Mouse (Mus musculus) NIH3T3 (cell line): ENCODE results near the gene Caly.
A peak's percentile ranks its signal among the peaks of the same experiment; 100 is the strongest.

Experiments used
- DNase-seq: peaks from one replicate; pipeline ENCODE4 v3.0.0-alpha.2; 2012; ENCODE audit warnings: low read depth

Caly gene

DNA sequence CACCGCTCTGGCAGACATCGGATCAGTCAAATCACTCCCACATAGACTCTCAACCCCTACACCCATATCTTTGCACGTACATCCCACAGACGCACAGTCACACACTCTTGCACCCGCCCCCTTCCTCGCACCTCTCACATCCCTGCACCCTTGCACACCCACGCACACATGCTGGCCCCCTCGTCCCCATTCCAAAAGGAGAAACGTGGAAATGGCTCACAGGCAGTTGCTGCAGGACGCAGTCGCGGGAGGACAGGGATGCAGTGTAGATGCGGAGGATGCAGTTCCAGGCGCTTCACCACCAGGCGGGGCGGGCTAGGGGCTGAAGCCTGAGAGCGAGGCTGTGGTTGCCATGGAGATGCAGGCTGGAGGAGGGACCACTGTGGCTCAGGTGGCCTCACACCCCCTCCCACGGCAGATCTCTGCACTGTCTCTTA is at the start of gene Caly:
Gene Caly, minus strand, starts transcription at position 307 of the 437 bp plus-strand sequence.
- peak; percentile 35 for DNase-seq

DNA sequence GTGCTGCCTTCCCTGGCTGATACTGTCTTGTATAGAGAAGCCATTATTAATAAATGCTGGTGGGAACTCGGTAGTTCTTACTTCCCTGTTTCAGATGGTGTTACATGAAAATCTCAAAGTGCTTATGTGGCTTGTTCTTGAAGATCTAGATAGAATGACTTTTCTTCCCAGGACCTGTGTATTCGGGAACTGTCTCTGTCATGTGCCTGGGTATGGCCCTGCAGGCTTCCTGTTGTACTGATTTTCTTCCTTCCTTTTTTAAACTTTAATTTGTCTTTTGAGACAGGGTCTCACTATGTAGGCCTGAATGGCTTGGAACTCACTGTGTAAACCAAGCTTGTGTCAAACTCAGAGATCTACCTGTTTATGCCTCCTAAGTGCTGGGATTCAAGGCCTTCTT is 45.6 kb upstream of the Caly start:
- no peak for DNase-seq

GRCm38 (mm10) chr7:140126934-140127333 is 44.6 kb upstream of the Caly start:
- DNase-seq, result no peak

DNA sequence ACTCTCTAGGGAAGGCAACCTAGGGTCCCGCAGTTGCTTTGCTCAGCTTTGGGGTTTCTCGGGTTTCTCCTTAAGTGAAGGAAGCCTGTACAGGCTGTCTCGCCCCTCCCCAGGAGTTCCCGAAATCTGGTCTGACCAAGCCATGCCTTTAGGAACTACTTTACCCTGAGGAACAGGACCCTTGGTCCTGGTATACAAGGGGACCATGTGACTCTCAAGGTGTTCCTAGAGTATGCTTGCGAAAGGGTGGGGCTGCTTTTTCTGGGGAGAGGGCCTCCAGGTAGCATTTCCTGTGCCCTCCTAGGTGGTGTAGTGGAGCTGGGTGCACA is 43.6 kb upstream of the Caly start:
- DNase-seq, result no peak

GRCm38 (mm10) chr7:140125278-140126021 is 43.1 kb upstream of the Caly start:
- peak; percentile 94 for DNase-seq

DNA sequence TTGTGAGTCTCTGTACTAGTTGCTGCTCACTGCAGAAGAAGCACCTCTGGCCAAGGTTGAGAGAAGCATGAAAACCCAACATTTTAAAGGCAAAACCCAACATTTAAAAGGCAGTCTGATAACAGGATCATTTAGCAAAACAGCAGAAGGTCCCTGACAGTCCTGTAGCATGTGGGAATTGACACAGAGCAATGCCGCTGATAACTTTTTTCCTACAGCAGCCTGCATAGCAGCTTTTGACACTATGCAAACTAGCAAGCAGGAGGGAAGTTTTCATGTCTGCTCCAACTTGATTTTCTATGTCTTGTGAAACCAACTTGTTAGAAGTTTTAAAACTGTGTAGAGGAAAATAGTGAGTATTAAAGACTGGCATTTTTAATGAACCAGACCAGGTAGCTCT is 42.0 kb upstream of the Caly start:
- no peak for DNase-seq

GRCm38 (mm10) chr7:140122765-140123164 is 40.4 kb upstream of the Caly start:
- DNase-seq, result peak; percentile 34

- DNase-seq, result peak; percentile 45
Observed at GRCm38 (mm10) chr7:140121338-140121910, 39.1 kb upstream of the Caly start.

- no peak for DNase-seq
Observed at GRCm38 (mm10) chr7:140120484-140120883, 38.1 kb upstream of the Caly start.

DNA sequence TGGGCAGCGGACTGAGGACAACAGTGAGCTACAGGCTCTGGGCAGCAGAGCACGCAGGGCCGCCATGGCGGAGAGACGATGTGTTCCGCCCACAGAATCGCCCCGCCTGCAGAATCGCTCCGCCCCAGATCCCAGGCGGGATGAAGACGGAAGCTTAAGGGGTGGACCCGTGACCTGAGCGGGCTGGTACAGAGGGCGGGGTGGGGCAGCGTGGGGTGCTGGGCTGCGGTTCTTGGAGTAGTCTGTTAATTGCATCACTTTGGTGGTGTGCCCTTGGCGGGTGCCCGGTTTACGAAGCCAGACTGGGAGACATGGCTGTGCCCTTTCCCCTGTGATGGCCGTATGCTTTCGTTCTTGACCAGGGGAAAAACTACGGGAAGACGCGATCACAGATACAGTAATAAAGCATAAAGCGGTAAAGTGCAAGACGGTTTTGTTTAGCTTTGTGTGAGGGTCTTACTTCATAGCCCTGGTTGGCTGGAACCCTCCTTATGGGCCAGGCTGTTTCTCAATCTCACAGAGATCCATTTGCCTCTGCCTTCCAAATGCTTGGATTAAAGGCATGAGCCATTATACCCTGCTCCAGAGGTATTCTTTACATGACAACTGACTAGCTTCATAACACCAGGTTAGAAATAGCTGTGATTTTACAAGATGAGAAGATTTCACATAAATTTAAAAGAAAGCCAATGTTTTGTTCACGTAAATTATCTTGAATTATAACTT is 34.1 kb upstream of the Caly start, which contains the start of gene Echs1:
Gene Echs1, minus strand, starts transcription at position 148 of the 726 bp plus-strand sequence.
- DNase-seq, result peak; percentile 92

- peak; percentile 89 for DNase-seq
Observed at GRCm38 (mm10) chr7:140115583-140116328, 33.4 kb upstream of the Caly start, which contains the start of gene Paox. TSS of gene Paox (plus strand) at chr7:140115799.

DNA sequence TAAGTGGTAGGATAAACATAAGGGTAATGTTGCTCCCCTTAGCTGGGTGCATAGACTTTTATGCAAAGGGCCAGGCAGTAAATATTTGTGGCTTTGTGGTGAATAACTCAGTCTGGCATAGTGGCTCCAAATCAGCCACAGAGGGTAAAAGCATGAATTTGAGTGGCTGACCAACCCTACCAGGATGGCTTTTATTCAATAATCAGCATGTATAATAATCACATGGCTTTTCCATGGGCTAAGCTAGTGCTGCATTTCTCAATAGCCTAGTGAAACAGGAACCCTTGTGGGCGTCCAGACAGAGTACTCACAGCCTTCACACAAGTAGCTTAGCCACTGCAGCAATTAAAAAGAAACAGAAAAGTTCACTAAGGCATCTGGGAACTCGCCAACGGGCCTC is 29.6 kb upstream of the Caly start:
- DNase-seq, result peak; percentile 19

GRCm38 (mm10) chr7:140104009-140104408 is 21.7 kb upstream of the Caly start:
- DNase-seq, result no peak

DNA sequence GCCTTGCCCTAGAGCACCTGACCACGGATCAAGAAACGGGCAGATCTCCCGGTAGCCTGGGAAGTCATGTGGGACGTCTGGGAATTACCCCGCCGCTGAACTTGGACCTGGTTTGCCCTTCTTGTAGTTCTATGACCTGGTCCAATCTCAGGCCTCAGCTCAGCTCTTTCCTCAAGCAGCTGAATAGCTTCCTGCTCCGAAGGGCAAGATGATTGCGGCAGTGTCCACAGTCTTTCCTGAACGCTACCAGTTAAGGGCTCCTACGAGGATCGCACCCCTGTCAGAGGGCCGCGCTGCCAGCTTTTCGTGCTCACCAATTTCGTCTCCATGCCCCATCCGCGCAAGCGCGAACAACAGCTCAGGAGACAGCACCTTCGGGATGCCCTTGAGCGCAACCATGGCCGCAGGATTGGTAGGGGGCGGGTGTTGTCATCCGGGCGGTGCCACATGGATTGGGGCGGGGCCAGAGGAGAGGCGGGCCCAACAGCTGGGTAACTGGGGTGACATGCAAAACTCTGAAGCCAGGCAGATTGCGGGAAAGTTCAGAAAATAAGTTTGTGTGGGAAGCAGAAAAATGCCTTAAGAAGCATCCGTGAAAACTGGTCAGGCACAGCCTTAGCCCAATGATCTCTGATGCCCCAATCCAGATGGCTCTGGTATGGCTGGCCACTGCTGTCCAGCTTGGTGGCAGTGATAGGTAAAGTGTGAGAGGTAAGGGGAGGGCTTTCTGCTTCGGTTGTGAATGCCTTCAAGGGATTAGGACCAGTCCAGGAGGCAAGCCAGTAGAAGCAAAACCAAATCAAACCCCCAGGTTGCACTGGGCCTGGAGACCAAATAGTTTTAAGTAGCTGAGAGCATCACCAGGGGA is 19.9 kb upstream of the Caly start, which contains the start of gene Fuom:
Gene Fuom, minus strand, starts transcription at position 449 of the 868 bp plus-strand sequence.
- peak; percentile 78 for DNase-seq

DNA sequence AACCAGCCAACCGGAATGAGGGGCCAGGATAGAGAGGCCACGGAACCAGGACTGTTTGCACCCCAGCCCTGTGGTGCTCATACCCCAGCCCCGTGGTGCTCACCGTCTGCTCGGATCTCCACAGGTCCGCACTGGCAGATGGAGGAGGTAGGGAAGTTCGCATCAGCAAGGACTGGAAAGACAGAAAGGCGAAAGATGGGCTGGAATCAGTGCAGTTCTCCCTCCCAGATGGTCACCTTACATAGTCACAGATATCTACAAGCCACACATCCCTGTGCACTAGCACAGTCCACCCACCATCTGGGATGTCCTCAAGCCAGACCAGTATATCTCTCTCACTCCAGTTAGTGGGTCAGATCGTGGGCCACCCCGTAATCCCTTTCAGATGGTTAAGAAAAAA is 19.1 kb upstream of the Caly start:
- no peak for DNase-seq

GRCm38 (mm10) chr7:140098466-140098865 is 16.1 kb upstream of the Caly start:
- no peak for DNase-seq

DNA sequence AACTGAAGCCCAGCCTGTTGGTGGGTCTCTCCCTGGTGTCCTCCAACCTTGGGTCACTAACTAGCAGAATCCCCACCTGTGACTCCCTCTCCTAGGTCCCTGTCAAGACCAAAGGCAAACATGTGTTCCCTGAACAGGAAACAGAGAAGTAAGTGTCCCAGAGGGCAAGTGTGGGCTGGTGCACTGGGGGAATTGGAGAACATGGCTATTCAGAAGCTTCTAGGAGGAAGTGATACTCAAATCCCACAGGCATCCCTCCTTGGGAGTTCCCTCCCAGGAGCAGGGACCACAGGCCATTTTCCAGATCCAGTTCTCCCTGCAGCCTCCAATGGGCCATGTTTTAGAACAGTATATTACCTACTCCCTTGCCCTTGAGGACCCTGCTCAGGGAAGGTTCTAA is 13.7 kb upstream of the Caly start:
- DNase-seq, result no peak

- no peak for DNase-seq
Observed at GRCm38 (mm10) chr7:140095556-140095955, 13.2 kb upstream of the Caly start.

DNA sequence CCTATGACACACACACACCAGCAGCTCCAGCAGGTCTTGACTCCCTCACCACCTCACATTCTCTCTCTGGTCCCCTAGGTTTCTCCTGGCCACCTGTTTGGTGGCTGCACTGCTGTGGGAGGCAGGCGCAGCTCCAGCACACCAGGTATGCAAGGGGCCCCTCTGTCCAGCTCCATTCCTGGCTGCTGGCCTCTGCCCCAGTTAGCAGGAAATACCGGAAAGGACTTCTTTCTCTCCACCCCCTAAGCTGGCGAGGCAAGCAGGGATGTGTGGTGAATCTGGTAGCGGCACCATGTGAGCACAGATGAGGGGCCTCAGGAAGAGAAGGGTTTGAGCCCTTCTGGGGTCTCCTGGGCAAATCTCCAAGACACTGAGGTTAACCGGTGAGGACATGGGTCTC is 12.6 kb upstream of the Caly start:
- no peak for DNase-seq

DNA sequence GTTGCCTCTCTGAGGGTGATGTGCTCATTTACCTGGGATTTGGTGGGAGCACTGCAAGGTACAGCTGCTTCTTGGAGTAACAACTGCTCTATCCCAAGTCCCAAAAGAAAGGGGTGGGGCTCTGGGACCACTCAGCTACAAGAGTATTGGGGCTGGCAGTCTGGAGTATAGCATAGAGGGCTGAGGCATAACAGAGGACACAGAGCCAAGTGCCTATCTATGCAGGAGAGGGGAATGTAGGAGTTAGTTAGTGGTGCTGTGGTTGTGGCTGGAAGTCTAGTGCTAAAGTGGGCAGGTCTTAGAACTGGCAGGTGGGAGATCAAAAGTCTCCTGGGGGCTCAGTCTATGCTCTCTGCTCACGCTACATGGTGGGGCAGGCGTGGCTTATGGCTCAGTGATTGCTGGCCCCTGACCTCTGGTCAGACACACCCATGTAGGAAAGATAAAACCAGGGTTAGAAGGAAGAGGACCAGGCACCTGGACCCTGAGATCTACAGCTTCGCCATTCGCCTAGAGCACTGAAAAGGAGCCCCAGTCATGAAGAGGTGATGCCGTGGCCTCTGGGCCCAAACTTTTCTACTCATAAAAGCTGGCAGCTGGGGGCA is 10.7 kb upstream of the Caly start, which contains the start of gene Prap1:
Gene Prap1, plus strand, starts transcription at position 472 of the 605 bp plus-strand sequence.
- DNase-seq, result no peak

- DNase-seq, result no peak
Observed at GRCm38 (mm10) chr7:140090601-140091000, 8.3 kb upstream of the Caly start.
